Mouse (Mus musculus) heart, postnatal 25 days (tissue): ENCODE results near the gene Gm21760. TPM values are rescaled to one million over a fixed set of nuclear protein-coding genes. Genes with fewer than 3 reads are reported as not detected.
"Not testable (repeated sequence)": the region's sequence is repeated elsewhere in the genome, so short reads cannot be mapped to it uniquely, and the experiment has no call there.

ENCODE experiments used
- DNase-seq: peaks from one replicate; pipeline ENCODE4 v3.0.0; 2022; ENCODE audit warnings: low spot score
- intact Hi-C: fragments of 180-260 bp; cut with DNase I; formaldehyde crosslinking; loops from one replicate; pipeline ENCODE4 v1.15.1; 2025
- total RNA-seq, 2 experiments: library from RNA; stranded (reverse); gene quantifications; 2 replicates each; pipeline ENCODE4 v1.2.3; 2021

The Gm21760 gene
- total RNA-seq, result not detected

- DNase-seq, intact Hi-C loops: not testable (repeated sequence)
These were observed at the start of gene Gm21760 for GRCm38 (mm10) chrY:80133479-80133878. TSS of gene Gm21760 (plus strand) at chrY:80133779.
